Mouse (Mus musculus): ENCODE results near the gene Mast4.

Gene Mast4

GRCm38 (mm10) chr13:102912867-102913266 lies 421.4 kb downstream of the Mast4 start:
- DNase-seq: no peak

GRCm38 (mm10) chr13:102909654-102910418 lies 424.5 kb downstream of the Mast4 start:
- DNase-seq: no peak

- DNase-seq: no peak
Observed at GRCm38 (mm10) chr13:102906661-102907009, 427.7 kb downstream of the Mast4 start.

- peak; percentile 80 for DNase-seq
Observed at GRCm38 (mm10) chr13:102906004-102906660, 428.2 kb downstream of the Mast4 start.

- peak; percentile 30 for DNase-seq
Observed at GRCm38 (mm10) chr13:102905361-102905950, 428.8 kb downstream of the Mast4 start.

GRCm38 (mm10) chr13:102903689-102904088 lies 430.6 kb downstream of the Mast4 start:
- no peak for DNase-seq

GRCm38 (mm10) chr13:102902123-102902522 lies 432.2 kb downstream of the Mast4 start:
- DNase-seq: no peak

- DNase-seq: no peak
Observed at GRCm38 (mm10) chr13:102900531-102900930, 433.8 kb downstream of the Mast4 start.

- no peak for DNase-seq
Observed at GRCm38 (mm10) chr13:102900083-102900420, 434.2 kb downstream of the Mast4 start.

- DNase-seq: no peak
Observed at GRCm38 (mm10) chr13:102899253-102900082, 434.8 kb downstream of the Mast4 start.

GRCm38 (mm10) chr13:102898374-102899131 lies 435.7 kb downstream of the Mast4 start:
- no peak for DNase-seq

- DNase-seq: no peak
Observed at GRCm38 (mm10) chr13:102896322-102896721, 438.0 kb downstream of the Mast4 start.

GRCm38 (mm10) chr13:102895894-102896293 lies 438.4 kb downstream of the Mast4 start:
- DNase-seq: no peak

- no peak for DNase-seq
Observed at GRCm38 (mm10) chr13:102894287-102895234, 439.7 kb downstream of the Mast4 start.

GRCm38 (mm10) chr13:102892783-102893182 lies 441.5 kb downstream of the Mast4 start:
- DNase-seq: no peak

GRCm38 (mm10) chr13:102889989-102890388 lies 444.3 kb downstream of the Mast4 start:
- DNase-seq: no peak

- DNase-seq: no peak
Observed at GRCm38 (mm10) chr13:102889537-102889936, 444.8 kb downstream of the Mast4 start.

- no peak for DNase-seq
Observed at GRCm38 (mm10) chr13:102888895-102889490, 445.3 kb downstream of the Mast4 start.

GRCm38 (mm10) chr13:102888211-102888610 lies 446.1 kb downstream of the Mast4 start:
- no peak for DNase-seq

- DNase-seq: no peak
Observed at GRCm38 (mm10) chr13:102887534-102887933, 446.8 kb downstream of the Mast4 start.

GRCm38 (mm10) chr13:102886788-102887187 lies 447.5 kb downstream of the Mast4 start:
- DNase-seq: no peak

Data from thymus, postnatal 14 days (tissue).